14 mouse cellular contexts compared by ENCODE assay signal in the genomic region with DNA sequence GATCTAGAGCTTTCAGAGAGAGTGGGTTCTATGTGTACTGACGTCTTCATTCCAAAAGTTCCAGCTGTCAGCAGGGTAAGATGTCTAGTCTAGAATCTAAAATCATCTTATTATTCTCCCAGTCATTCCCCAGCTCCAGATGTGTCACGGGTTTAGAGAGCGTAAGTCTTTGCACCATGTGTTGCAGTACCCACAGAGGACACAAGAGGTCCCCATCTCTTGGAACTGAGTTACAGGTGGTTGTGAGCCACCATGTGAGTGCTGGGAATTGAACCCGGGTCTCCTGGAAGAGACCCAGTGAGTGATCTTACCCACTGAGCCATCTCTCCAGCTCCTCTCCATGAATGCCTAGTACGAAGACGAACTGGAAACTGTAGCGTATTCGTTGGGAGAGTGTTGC. TPM values are rescaled to one million over a fixed set of nuclear protein-coding genes. Genes with fewer than 3 reads are reported as not detected.
DNase-seq lines count a peak whose midpoint lies in the region; ATAC-seq and TF ChIP-seq lines count a peak whose summit lies in the region.
"Had no signal": no experiment of that assay in that cellular context is flagged by ENCODE, and none has a peak within 500 bp of the region (broad histone marks: within the 10 kb centered on the region; RNA-seq: fewer than 3 reads in every experiment).

No protein-coding gene starts in this region.

- no peaks in the 10 kb centered on the region for H3K27me3 ChIP-seq in cerebellum, adult 2 months (ENCODE audit: control insufficient read depth, insufficient read depth, low read length)

- H3K27ac ChIP-seq in cerebellum, adult 2 months (ENCODE audit: insufficient read depth, low read length): no peak overlapping the region
- H3K27ac ChIP-seq in left cerebral cortex, adult 2 months: no peak overlapping the region

- intact Hi-C loops in left cerebral cortex, adult 2 months (cut with DNase I): no loop called here
- intact Hi-C loops in left cerebral cortex, postnatal 25 days (cut with DNase I): no loop called here

- no peak for DNase-seq in cerebellum, adult 2 months
- DNase-seq in cerebellum, adult 9-10 months: no peak
- DNase-seq in left cerebral cortex, adult 2 months (ENCODE audit: extremely low spot score in 1 of 2, low spot score in 2 of 2): no peak
- no peak for DNase-seq in left cerebral cortex, postnatal 25 days (ENCODE audit: low spot score in 2 of 2)
- DNase-seq in B cell, adult 2 months: peak; percentile 10 to 14
- DNase-seq in layer of hippocampus, postnatal 14 days (ENCODE audit: low spot score in 2 of 2): no peak
- DNase-seq in adrenal gland, postnatal 10 days: no peak
- DNase-seq: heart, adult 18-20 months; heart, postnatal 4 days; kidney, adult 11 months; lung, adult 18-20 months; thymus, adult 2 months had no signal

- no peak for TF ChIP-seq POLR2A in cerebellum, adult 2 months (IDR thresholded peaks at IDR 0.05; ENCODE audit: borderline replicate concordance, insufficient read depth, low read length)

- H3K4me3 ChIP-seq in cerebellum, adult 2 months (replicated peaks; ENCODE audit: insufficient read depth, low read depth, low read length): no peak overlapping the region
- H3K4me3 ChIP-seq in left cerebral cortex, adult 2 months: no peak overlapping the region
- H3K4me3 ChIP-seq: myocyte had no signal

- WGBS in cerebellum, adult 2 months: 98% methylated on average over 8 of the region's 8 CpGs

- H3K4me1 ChIP-seq in cerebellum, adult 2 months (ENCODE audit: control insufficient read depth, insufficient read depth, low read length): peaks cover 3% of the 10 kb centered on the region; the same call in 1 of the 2 replicates

- TF ChIP-seq CTCF in cerebellum, adult 2 months (IDR thresholded peaks at IDR 0.05; ENCODE audit: borderline replicate concordance, insufficient read depth, low read depth, low read length): peak; percentile 19; the same call in 1 of the 2 replicates
- TF ChIP-seq CTCF in left cerebral cortex, adult 2 months (IDR thresholded peaks at IDR 0.05): peak; percentile 11

- peak; percentile 46; the same call in 1 of the 2 replicates for ATAC-seq in erythroblast, adult 5-6 weeks (replicated peaks; ENCODE audit: low FRiP score, poor library complexity, severe bottlenecking)

RNA-seq across cellular contexts. Expression of gene Vps36, which starts 6.9 kb away (rescaled TPM):
- 20.5 and 20.9 TPM in 2 replicates for polyA plus RNA-seq in cerebellum, adult 2 months (2012; rRNA removed)
- total RNA-seq in left cerebral cortex, adult 2 months (2021): 10 to 100 TPM; 23.6 to 25.7 TPM
- 10 to 100 TPM; 26.0 to 28.1 TPM for total RNA-seq in left cerebral cortex, postnatal 25 days (2021)
- 10.0 and 12.3 TPM in 2 replicates for total RNA-seq in erythroblast, adult 5-6 weeks (2015; ENCODE audit: low replicate concordance)
- total RNA-seq in erythroblast, adult 5-6 weeks (2017; ENCODE audit: low replicate concordance): 8.5 and 11.8 TPM in 2 replicates
- 10 to 100 TPM; 31.6 to 37.6 TPM for total RNA-seq in layer of hippocampus, postnatal 14 days (2021)
- 10 to 100 TPM; 30.7 to 34.3 TPM for total RNA-seq in adrenal gland, postnatal 10 days (2021)

RNA-seq across cellular contexts. Expression of gene Ckap2, which starts 13.9 kb away (rescaled TPM):
- polyA plus RNA-seq in cerebellum, adult 2 months (2012; rRNA removed): 0.71 and 1.1 TPM in 2 replicates
- total RNA-seq in left cerebral cortex, adult 2 months (2021): under 1 TPM; 0.34 to 0.70 TPM
- under 1 TPM; 0.57 to 0.85 TPM for total RNA-seq in left cerebral cortex, postnatal 25 days (2021)
- total RNA-seq in erythroblast, adult 5-6 weeks (2015; ENCODE audit: low replicate concordance): 28.0 and 39.6 TPM in 2 replicates
- 34.1 and 40.0 TPM in 2 replicates for total RNA-seq in erythroblast, adult 5-6 weeks (2017; ENCODE audit: low replicate concordance)
- 1 to 10 TPM; 2.4 to 2.8 TPM for total RNA-seq in layer of hippocampus, postnatal 14 days (2021)
- 10 to 100 TPM; 13.2 to 14.9 TPM for total RNA-seq in adrenal gland, postnatal 10 days (2021)

RNA-seq across cellular contexts. Expression of gene Thsd1, which starts 27.6 kb away (rescaled TPM):
- 4.5 and 5.2 TPM in 2 replicates for polyA plus RNA-seq in cerebellum, adult 2 months (2012; rRNA removed)
- total RNA-seq in left cerebral cortex, adult 2 months (2021): 1 to 10 TPM; 2.6 to 3.9 TPM
- 1 to 10 TPM; 3.6 to 4.6 TPM for total RNA-seq in left cerebral cortex, postnatal 25 days (2021)
- 0.21 and 0.58 TPM in 2 replicates for total RNA-seq in erythroblast, adult 5-6 weeks (2015; ENCODE audit: low replicate concordance)
- total RNA-seq in erythroblast, adult 5-6 weeks (2017; ENCODE audit: low replicate concordance): 0.28 TPM in 1 of 2 replicates, not detected in the other
- 1 to 10 TPM; 5.3 to 6.0 TPM for total RNA-seq in layer of hippocampus, postnatal 14 days (2021)
- total RNA-seq in adrenal gland, postnatal 10 days (2021): 1 to 10 TPM; 7.4 to 9.2 TPM

RNA-seq across cellular contexts. Expression of gene Nek3, which starts 33.2 kb away (rescaled TPM):
- polyA plus RNA-seq in cerebellum, adult 2 months (2012; rRNA removed): 7.0 and 7.9 TPM in 2 replicates
- 1 to 10 TPM; 1.3 to 1.9 TPM for total RNA-seq in left cerebral cortex, adult 2 months (2021)
- total RNA-seq in left cerebral cortex, postnatal 25 days (2021): 1 to 10 TPM; 1.8 to 1.9 TPM
- 4.4 and 7.1 TPM in 2 replicates for total RNA-seq in erythroblast, adult 5-6 weeks (2015; ENCODE audit: low replicate concordance)
- 5.9 and 7.7 TPM in 2 replicates for total RNA-seq in erythroblast, adult 5-6 weeks (2017; ENCODE audit: low replicate concordance)
- 1 to 10 TPM; 2.5 to 4.0 TPM for total RNA-seq in layer of hippocampus, postnatal 14 days (2021)
- total RNA-seq in adrenal gland, postnatal 10 days (2021): 1 to 10 TPM; 3.2 to 4.4 TPM

Comparison
In these comparisons a context has a peak if more than half of its experiments do, and no peak if none do; other contexts are left out.
1. DNase-seq: peak in B cell, adult 2 months (2 of 2); none in cerebellum, adult 2 months (0 of 2), cerebellum, adult 9-10 months (single experiment), left cerebral cortex, adult 2 months (0 of 2), left cerebral cortex, postnatal 25 days (0 of 2), layer of hippocampus, postnatal 14 days (0 of 2) and adrenal gland, postnatal 10 days (single experiment).